Mouse (Mus musculus) gastrocnemius, postnatal 10 days (tissue): Measurements from ENCODE around the gene Mrps27. TPM values are rescaled to one million over a fixed set of nuclear protein-coding genes. Genes with fewer than 3 reads are reported as not detected.

ENCODE experiments used
- DNase-seq: peaks from one replicate; pipeline ENCODE4 v3.0.0; 2021; ENCODE audit warnings: mixed read lengths
- total RNA-seq, 2 experiments: library from RNA; stranded (reverse); gene quantifications; 2 replicates each; pipeline ENCODE4 v1.2.3; 2021

The Mrps27 gene
- total RNA-seq, 2 experiments from 2014 or later, result 27.5 to 28.4 TPM

GRCm38 (mm10) chr13:99440228-99440627 is 95.6 kb downstream of the Mrps27 start:
- no peak for DNase-seq

DNA sequence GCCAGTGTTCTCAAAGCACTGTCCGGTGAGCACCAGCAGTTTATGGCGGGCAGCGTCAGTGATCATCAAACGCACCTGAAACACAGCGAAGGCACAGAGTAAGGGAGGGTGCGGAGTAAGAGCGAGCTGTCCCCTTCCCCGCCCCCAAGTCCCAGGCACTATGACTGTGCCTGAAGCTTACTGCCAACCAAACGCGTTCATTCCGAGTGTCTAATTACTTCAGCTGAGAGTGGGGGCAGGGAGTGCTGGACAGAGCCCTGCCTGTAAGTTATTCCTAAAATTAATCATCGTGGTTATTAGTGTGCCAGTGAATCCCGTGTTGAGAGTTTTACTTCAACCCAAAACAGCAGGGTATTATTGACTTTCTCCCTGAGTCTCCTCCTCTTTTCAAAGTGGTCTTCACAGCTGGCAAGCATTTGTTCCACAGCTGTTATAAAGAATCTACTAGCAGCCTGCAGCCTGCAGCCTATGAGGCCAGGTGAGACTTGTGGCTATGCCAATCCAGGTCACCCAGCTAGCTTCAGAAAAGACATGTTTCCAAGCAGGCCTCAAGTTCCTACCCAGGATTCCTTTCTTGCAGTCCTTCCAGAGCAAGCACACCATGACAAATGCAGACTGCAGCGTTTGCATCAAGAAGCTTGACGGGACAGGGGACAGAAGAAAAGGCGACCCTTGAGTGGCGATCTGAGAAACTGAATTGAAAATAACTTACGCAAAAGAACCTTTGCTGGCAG is 97.3 kb downstream of the Mrps27 start:
- DNase-seq, result peak; percentile 32

GRCm38 (mm10) chr13:99442434-99443249 is 98.1 kb downstream of the Mrps27 start:
- no peak for DNase-seq

- DNase-seq, result no peak
Observed at GRCm38 (mm10) chr13:99443484-99444175, 99.0 kb downstream of the Mrps27 start.

GRCm38 (mm10) chr13:99444431-99444871 is 99.9 kb downstream of the Mrps27 start:
- no peak for DNase-seq

DNA sequence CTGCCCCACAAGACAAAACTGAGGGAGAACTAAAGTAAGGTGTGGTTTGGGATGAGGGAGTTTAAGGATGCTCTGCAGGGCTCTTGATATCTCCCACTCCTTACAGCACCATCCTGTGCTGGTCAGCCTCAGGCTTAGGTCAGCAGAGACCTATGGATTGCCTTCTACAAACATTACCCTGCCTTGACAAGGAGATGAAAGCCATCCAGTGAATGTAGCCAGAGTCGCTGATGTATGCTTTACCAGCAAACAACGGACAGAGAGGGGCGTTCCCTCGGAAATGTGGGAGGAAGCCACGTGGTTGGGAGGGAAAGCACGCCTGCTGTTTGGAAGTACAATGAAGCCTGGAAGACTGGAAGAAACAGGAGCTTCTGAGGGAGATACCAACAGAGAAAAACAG is 100.3 kb downstream of the Mrps27 start:
- no peak for DNase-seq

DNA sequence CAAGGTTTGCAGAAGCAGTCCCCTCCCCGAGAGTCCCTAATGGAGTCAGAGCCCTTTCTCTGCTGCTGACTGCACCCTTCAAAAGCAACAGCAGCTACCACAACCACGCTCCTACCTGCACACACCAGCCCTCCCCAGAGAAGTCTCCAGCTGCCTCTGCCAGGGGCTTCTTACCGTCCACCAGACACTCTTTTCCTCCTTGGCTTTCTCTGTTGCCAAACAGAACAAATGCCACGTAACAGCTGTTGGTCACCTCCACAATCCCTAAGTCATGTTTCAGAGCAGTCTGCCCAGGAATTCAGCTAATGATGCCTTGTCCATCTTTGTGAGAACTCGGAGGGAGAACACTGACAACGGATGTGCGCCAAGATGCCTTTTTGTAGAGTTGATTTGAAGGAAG is 102.4 kb downstream of the Mrps27 start:
- no peak for DNase-seq

DNA sequence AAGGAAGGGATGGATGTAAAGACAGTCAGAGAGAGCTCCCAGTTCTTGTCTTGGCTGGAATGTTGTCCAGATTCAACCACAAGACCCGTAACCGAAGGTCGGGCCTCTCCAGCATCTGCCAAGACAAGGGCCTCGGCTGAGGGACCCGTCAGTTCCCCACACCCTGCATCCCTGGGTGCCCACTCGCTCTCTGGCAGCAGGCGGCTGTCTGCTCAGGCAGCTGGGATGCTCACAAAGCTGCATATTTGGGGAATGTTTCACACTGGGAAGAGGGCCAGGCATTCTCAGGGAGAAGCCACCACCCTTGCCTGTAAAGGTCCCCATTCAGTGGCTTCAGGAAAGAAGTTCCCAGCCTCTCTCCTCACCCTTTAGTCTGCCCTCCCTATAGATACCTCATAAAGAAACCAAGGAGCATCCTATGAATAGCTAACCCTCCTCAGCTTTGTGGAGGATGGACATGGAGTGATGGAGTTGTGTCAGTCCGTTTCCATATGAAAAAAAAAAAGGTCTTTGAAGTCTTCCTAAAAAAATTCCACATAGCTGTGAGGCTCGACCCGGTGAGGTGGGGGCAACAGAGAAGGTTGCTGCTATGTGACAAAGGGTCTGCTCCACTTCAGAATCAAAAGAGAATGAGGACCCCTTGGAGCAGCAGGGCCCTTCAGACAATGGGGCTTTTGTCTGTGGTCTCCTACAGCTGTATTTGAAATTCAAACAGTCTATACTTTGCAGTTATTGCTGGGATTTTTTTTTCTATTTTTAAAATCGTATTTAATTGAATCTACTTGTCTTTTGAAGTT is 103.0 kb downstream of the Mrps27 start:
- peak; percentile 55 for DNase-seq

GRCm38 (mm10) chr13:99448278-99448677 is 103.7 kb downstream of the Mrps27 start:
- no peak for DNase-seq

- no peak for DNase-seq
Observed at GRCm38 (mm10) chr13:99449547-99449946, 105.0 kb downstream of the Mrps27 start.

DNA sequence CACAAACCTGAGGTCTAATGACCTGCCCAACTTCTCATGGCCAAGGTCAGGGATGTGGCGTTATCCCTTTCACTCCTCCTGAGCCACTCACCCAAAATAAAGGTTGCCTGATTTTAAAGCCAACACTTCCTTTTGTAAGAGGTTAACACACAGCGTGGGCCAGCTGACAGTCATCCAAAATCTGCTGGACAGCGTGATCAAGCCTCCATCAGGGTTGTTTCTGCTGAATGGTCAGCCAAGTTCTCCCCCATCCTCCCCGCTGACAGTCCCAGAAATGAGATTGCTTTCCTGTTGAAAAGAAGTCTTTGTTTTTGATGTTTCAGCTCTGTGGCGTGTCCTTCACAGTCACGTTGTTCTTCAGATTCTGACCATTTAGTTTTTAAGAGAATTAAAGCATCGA is 106.2 kb downstream of the Mrps27 start:
- DNase-seq, result no peak

- DNase-seq, result no peak
Observed at GRCm38 (mm10) chr13:99451276-99451675, 106.7 kb downstream of the Mrps27 start.

GRCm38 (mm10) chr13:99452444-99452843 is 107.9 kb downstream of the Mrps27 start:
- DNase-seq, result no peak

GRCm38 (mm10) chr13:99454977-99455376 is 110.4 kb downstream of the Mrps27 start:
- no peak for DNase-seq

DNA sequence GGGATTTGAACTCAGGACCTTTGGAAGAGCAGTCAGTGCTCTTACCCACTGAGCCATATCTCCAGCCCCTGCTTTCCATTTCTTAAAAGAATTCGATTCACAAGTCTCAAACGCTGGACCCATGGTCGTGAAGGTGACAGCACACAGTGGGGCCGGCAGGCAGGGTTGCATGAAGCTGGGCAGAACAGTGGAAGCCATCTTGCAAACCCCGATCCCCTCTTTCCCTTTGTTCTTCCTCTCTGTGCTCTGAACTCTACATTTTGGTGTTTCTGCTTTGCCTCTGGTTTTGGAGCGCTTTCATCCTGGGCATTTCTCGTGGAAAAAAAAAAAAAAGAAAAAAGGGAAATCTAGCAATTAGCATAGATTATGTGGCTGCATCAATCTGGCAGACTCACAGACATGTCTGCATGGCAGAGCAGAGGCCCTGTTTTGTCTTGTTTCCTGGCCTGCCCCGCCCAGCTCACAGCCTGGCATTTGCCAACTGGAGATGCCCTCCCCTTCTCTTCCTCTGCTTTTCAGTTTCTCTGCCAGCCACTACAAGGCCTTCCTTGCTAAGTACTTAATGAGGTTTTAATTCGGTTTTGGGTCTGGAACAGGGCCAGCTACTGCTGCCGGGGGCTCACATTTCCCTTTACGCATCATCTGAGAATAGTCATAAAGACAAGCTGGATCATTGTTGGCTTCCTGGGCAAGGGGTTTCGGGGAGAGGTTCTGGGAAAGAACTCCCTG is 114.2 kb downstream of the Mrps27 start:
- no peak for DNase-seq

DNA sequence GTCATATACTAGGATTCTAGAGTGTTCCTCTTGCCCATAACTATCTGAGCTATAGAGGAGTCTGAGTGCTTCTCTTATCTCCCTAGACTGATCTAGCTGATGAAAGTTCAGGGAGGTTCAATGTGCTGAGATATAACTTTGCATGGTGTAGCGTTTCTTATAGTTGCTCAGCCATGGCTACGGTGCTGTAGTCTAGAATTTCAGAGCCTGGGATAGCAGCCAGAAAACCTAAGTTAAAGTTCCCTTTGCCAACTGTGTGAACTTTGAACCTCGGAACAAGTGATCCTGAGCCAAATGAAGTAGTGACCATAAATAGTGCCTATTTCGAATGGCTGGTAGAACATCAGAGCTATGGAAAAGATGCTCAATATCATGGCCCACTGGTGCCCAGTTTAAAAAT is 115.0 kb downstream of the Mrps27 start:
- DNase-seq, result no peak

GRCm38 (mm10) chr13:99461886-99462285 is 117.3 kb downstream of the Mrps27 start:
- DNase-seq, result no peak

DNA sequence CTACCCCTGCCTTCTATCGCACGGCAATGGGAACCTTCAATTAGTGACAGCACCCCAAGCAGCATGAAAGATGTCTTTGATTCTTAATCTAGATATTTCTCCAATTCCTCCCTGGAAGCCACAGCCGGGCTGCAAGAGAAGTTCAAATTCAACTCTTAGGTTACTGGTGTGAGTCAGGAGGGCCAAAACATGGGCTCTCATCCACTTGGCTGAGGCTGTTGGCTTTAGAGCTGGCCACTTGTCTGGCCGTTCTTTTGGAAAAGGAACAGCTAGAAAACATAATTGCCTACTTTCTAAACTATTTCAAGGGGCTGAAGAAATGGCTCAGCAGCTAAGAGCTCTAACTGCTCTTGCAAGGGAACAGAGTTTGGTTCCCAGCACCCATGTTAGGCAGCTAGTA is 120.0 kb downstream of the Mrps27 start:
- peak; percentile 42 for DNase-seq
